Mouse (Mus musculus) kidney, adult 2 months (tissue): ENCODE results near the gene Arvcf.

Experiments used
- CTCF ChIP-seq: fragments of 200-500 bp; conservative IDR thresholded peaks from 2 replicates; pipeline ENCODE4 v1.5.1; 2011; ENCODE audit warnings: low read depth, mild to moderate bottlenecking, control low read depth, low read length, moderate library complexity, mixed read lengths; ENCODE audit not compliant: insufficient read depth, insufficient read length
- POLR2A ChIP-seq: fragments of 200-500 bp; IDR thresholded peaks from one replicate; pipeline ENCODE4 v1.6.1; 2011; ENCODE audit warnings: low read depth, low read length, control low read depth

DNA sequence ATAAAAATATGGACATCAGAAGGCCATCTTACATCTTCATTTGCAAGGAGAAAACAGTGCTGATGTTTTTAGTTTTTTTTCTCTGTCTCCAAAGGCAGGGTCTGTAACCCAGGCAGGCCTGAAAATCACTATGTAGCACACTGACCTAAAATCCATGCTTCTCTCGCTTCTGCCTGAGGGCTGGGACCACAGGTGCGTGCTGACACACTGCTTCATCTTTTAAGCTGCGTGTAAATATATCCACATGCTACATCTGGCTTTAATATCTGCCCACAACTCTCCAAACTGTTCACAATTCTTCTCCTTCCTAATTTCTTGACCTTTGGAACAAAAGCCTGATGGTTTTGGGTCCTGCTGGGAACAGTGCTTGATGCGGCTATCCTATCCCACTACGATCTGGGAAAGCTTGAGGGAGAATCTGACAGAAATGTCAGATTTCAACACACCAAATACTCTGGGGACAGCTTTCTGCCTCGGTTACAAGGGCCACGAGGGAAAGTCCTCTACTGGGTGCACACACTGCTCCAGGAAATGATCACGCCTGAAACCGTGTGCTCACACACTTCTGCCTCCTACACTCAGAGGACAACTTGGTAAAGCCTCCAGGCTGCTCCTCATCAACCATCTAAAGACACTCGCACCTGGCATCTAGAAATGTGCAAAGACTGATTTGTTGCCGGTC, 76.5 kb downstream of the Arvcf start:
- TF ChIP-seq CTCF (no peak), POLR2A (no peak)
